Mouse (Mus musculus) liver, adult 2 months (tissue): ENCODE data around the gene Pear1.

Experiments used
- CTCF ChIP-seq: fragments of 200-500 bp; IDR thresholded peaks from 2 replicates; pipeline ENCODE4 v1.5.1; 2011; ENCODE audit warnings: low read depth, low read length, control low read depth
- POLR2A ChIP-seq: fragments of 200-500 bp; IDR thresholded peaks from 2 replicates; pipeline ENCODE4 v1.6.1; 2011; ENCODE audit warnings: low read length, control low read depth; ENCODE audit not compliant: insufficient read depth; ENCODE audit errors: extremely low read depth

GRCm38 (mm10) chr3:87765631-87766283 lies 58.3 kb downstream of the Pear1 start:
- TF ChIP-seq POLR2A (no peak), CTCF (no peak)
